Mouse (Mus musculus): Measurements from ENCODE around the gene Tes3-ps.

- TF ChIP-seq POLR2A (IDR thresholded peaks at IDR 0.05; ENCODE audit: borderline replicate concordance, insufficient read depth, low read length) (no peak), CTCF (IDR thresholded peaks at IDR 0.05; ENCODE audit: borderline replicate concordance, insufficient read depth, low read depth, low read length) (no peak)
Measured at GRCm38 (mm10) chr13:49461458-49462132, 31.5 kb upstream of the Tes3-ps start.

All from cerebellum, adult 2 months (tissue).